Mouse (Mus musculus) subcutaneous adipose tissue, adult 2 months (tissue): ENCODE results near the gene Kat14. TPM values are rescaled to one million over a fixed set of nuclear protein-coding genes. Genes with fewer than 3 reads are reported as not detected.

ENCODE experiments used
- polyA plus RNA-seq: library from polyadenylated mRNA; depleted of rRNA; stranded (reverse); fragments of >200 nt; gene quantifications from 2 replicates; pipeline ENCODE4 v1.2.3, GENCODE M21; 2012; ENCODE audit warnings: low replicate concordance; rRNA removed

The Kat14 gene
- polyA plus RNA-seq, result 28.3 and 30.5 TPM in 2 replicates

GRCm38 (mm10) chr2:144368400-144369019 is at the start of gene Kat14, which contains the start of gene Pet117:
Kat14 (plus strand) TSS chr2:144368983.
Pet117 (plus strand) TSS chr2:144368996.

GRCm38 (mm10) chr2:144331401-144332302 is 37.1 kb upstream of the Kat14 start, which contains the start of gene Ovol2:
Ovol2 (minus strand) TSS chr2:144332146.

Other genes with a start within 250 kb of the Kat14 start
- 6.4 and 7.8 TPM in 2 replicates for gene Mgme1, start 98.3 kb upstream of the Kat14 start, polyA plus RNA-seq
- 41.7 and 81.0 TPM in 2 replicates for gene Snx5, start 98.1 kb upstream of the Kat14 start, polyA plus RNA-seq
- 0.10 and 1.6 TPM in 2 replicates for gene Ovol2, start 36.8 kb upstream of the Kat14 start, polyA plus RNA-seq
- not detected in 2 replicates for gene Pet117, start within 50 bp of the Kat14 start, polyA plus RNA-seq
- gene Dzank1, start 158.4 kb downstream of the Kat14 start, polyA plus RNA-seq, result 1.6 and 2.0 TPM in 2 replicates
- gene Polr3f, start 158.7 kb downstream of the Kat14 start, polyA plus RNA-seq, result 5.7 and 12.3 TPM in 2 replicates
- 22.7 and 32.6 TPM in 2 replicates for gene Rbbp9, start 181.9 kb downstream of the Kat14 start, polyA plus RNA-seq
- 40.2 and 131 TPM in 2 replicates for gene Sec23b, start 187.2 kb downstream of the Kat14 start, polyA plus RNA-seq
- gene Smim26, start 225.1 kb downstream of the Kat14 start, polyA plus RNA-seq, result 7.7 and 9.9 TPM in 2 replicates
- 14.3 and 22.7 TPM in 2 replicates for gene Dtd1, start 230.9 kb downstream of the Kat14 start, polyA plus RNA-seq